Mouse (Mus musculus): ENCODE data around the gene Zfp827.

DNA sequence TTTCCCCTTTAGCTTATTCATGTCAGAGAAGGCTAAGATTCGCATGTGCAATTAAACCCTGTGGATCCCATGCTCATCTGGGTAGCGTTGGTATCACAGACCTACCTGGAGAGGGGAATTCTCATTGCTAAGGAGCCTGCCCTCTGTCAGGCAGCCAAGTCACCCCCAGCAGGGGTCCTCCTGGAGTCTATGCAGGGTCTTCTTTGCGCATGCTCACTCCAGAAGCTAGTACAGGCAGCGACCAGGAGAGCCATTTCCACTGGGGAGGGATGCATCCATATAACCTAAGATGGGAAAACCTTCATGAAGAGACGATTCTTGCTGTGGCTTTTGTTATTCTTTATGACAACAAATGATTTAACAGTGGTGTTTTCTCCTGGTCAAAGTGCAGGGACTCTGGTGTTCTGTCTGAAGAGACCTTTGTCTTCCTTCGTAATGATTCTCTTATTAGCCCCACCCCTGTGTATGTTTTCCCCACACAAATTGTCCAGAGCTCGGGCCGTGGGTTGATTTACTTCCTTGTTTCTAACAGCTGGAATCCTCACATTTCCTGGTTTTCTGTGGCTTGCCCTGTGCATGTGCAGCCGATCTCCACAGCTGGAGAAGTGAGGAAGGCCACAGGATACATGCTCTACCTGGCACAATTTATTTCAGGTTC is 75.8 kb downstream of the Zfp827 start:
- no peak for TF ChIP-seq CTCF (IDR thresholded peaks at IDR 0.05; ENCODE audit: low read depth, low read length)
- TF ChIP-seq POLR2A (IDR thresholded peaks at IDR 0.05; ENCODE audit: insufficient read depth, low read length) = no peak
